Mouse (Mus musculus): ENCODE data around the gene Ano3.
A peak's percentile ranks its signal among the peaks of the same experiment; 100 is the strongest.

The Ano3 gene

DNA sequence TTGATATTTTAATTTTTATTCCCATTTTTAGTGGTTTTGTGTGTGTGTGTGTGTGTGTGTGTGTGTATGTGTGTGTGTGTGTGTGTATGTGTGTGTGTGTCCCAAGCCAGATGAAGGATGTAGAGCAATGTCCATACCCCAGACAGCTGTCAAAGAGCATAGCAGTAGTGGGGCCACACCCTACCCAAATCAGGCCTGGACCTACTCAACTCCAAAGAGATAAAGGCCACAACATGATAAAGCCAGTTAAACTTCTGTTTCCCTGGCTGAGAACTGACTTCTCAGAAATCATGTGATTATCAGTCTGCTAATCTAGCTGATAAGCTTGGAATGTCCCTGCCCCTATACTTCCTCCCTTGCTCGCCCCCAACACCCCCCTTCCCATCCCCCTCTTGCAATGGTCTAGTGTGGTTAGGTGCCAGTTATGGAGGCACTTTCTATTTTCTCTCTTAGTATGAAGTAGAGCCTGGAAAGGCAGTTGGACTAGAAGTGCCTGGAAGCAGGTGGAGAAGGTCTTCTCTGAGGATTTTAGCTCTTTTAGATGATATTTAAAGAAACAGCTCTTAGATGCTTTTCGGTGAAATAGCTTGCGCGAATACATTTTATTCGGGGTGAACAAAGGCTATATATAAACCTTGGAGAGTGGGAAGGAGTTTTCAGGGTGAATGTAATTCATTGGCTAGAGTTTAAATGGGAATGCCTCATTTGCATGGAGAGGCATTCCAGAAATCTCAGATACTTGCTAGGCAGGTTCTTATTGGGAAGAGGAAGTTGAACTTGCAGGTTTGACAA is 144.2 kb downstream of the Ano3 start:
- no peak for DNase-seq (ENCODE audit: low read depth, low spot score)

GRCm38 (mm10) chr2:110795928-110796327 is 154.8 kb downstream of the Ano3 start:
- DNase-seq (ENCODE audit: low read depth, low spot score) = no peak

DNA sequence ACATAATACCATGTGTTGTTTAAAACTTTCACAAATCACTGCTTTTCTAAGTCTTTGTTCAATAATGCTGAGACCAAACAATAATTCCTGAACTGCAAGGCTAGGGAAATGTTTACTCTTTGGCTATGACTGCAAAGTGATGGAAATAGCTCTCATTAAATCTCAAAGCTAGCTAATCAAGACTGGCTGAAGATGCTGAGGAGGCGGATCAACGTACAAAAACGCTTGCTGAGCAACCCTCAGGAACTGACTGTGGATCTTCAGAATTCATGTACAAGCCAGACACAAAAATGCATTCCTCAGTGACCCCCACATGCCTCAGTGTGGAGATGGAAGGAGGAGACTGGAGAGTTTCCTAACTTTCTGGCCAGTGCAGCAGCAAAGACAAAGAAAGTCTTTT is 155.3 kb downstream of the Ano3 start:
- DNase-seq (ENCODE audit: low read depth, low spot score) = no peak

DNA sequence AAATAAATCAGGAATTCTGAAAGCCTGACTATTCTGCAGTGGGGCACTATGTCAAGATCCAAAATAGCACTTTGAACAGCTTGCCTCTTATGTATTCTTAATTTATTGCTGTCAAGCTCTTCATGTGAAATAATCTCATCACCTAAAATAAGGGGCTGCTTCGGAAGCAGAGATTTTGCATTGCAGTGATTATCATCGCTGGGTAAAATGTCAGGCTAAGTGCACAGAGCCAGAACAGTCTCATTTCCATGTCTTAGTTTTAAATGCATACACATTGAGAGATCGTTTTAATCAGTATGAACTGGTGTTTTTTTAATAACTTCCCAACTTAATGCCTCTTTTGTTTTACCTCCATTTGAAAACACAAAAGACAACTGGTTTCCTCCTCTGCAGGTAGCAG is 163.3 kb downstream of the Ano3 start:
- no peak for DNase-seq (ENCODE audit: low read depth, low spot score)

- no peak for DNase-seq (ENCODE audit: low read depth, low spot score)
Observed at GRCm38 (mm10) chr2:110759434-110759833, 191.3 kb downstream of the Ano3 start.

DNA sequence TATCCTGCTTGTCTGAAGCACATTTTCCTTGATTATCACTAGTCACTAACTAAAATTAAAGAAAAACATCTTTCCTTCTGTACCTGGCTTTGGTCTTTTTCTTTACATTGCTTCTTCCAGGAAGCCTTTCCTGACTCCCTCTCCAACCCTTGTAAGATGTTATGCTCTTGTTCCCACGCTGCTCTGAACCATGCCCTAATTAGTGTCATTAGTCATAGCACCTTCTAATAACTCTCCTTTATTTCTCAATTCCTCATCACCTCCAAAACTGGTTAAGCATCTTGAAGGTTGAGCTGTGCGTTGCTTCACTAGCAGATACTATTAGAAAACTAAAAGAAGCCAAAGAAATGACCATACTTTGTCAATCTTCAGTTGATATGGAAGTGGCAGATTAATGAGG is 193.2 kb downstream of the Ano3 start:
- DNase-seq (ENCODE audit: low read depth, low spot score) = no peak

GRCm38 (mm10) chr2:110740493-110740892 is 210.2 kb downstream of the Ano3 start:
- DNase-seq (ENCODE audit: low read depth, low spot score) = no peak

- DNase-seq (ENCODE audit: low read depth, low spot score) = no peak
Observed at GRCm38 (mm10) chr2:110739781-110740180, 210.9 kb downstream of the Ano3 start.

DNA sequence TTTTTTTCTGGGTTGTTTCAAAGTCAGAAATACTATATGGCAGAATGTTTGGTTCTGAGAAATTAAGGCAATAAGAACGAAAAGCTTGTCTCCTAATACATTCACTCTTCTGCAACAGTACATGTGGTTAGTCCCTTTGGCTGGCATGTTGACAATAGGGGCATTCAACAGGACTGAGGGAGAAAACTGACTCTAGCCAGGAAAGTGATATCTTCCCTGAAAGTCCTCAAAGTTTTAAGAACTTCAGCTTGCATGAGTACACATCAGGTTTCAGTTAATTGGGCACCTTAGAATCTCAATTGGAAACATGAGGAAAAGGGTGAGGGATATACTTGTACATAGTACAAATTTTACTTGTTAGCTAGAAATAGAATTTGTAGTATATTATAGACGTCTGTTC is 212.7 kb downstream of the Ano3 start:
- no peak for DNase-seq (ENCODE audit: low read depth, low spot score)

DNA sequence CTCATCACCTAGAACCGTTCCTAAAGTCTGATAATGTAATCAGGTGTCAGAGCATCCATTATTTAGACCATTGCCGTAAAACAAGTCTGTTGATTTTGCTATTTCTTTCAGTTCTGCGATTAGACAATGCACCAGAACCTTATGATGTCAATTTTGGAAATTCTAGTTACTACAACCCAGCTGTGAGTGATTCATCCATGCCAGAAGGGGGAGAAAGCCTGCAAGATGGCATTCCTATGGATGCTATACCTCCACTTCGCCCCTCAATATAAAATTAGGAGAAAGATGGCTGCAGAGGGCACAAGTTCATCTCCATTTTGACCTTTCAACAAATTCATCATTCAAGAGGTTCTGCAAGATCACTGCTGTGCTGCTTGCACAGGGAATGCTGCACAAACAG is 213.5 kb downstream of the Ano3 start:
- DNase-seq (ENCODE audit: low read depth, low spot score) = no peak

GRCm38 (mm10) chr2:110726106-110726505 is 224.6 kb downstream of the Ano3 start:
- DNase-seq (ENCODE audit: low read depth, low spot score) = no peak

DNA sequence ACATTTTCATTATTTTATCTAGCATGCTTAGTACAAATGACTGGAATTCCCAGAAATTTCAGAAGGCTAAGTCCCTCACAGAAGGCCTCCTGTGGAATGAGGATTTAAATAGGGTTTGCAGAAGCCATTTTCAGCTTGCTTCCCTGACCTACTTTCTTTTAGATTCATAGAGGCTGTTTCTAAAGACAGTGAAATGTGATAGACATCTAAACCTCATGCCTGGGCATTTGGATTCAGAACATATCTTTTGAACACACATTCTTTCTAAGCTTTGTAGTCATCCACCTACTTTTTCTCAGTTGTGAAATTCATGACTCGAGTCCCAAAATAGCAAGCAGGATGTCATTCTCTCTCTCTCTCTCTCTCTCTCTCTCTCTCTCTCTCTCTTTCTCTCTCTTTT is 228.5 kb downstream of the Ano3 start:
- DNase-seq (ENCODE audit: low read depth, low spot score) = no peak

- DNase-seq (ENCODE audit: low read depth, low spot score) = no peak
Observed at GRCm38 (mm10) chr2:110721290-110721753, 229.4 kb downstream of the Ano3 start, which contains the start of gene Muc15. Muc15 (plus strand) TSS chr2:110721340.

DNA sequence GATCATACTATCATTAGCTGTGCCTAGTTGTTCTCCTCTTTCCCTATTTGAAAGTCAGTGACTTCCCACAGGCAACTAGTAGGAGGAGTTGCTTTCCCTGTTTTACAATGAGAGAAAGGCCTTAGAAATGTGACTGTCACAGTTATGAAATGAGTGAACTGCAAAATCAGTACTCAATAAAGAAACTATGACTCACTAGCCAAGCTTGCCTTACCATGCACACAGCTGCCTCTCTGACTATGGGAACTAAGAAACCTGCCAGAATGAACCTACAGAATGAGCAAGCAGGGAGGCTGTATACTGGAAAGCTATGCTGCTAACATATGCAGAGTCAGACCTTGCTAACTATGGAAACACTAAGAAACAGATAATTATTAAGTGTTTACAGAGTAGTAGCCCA is 231.7 kb downstream of the Ano3 start:
- no peak for DNase-seq (ENCODE audit: low read depth, low spot score)

GRCm38 (mm10) chr2:110710055-110710720 is 240.5 kb downstream of the Ano3 start:
- DNase-seq (ENCODE audit: low read depth, low spot score) = no peak

- DNase-seq (ENCODE audit: low read depth, low spot score) = no peak
Observed at GRCm38 (mm10) chr2:110709436-110709835, 241.3 kb downstream of the Ano3 start.

DNA sequence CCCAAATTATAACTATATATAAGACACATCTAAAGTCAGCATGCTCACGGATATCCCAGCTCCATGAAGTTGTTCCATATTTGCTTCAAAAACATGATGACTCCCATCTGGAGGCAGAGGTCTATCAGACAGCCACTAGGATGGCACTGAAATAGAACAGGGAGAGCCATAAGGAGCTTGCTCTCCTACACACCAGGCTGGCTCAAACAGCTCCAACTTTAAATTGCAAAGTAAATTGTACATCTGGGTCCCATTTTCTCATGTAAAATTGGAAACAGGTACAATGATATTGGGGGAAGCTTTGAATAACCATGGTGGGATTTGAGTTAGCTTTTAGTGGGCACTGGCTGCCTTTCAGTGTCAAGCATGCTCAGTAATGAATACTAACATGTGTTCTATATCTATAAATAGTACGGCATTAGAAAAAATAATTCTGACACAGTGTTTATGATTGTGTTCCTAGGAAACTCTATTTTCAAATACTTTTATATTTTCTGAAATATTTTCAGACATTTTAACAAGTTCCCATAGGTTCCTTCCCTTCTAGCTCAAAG is 279.6 kb downstream of the Ano3 start:
- DNase-seq (ENCODE audit: low read depth, low spot score) = no peak

DNA sequence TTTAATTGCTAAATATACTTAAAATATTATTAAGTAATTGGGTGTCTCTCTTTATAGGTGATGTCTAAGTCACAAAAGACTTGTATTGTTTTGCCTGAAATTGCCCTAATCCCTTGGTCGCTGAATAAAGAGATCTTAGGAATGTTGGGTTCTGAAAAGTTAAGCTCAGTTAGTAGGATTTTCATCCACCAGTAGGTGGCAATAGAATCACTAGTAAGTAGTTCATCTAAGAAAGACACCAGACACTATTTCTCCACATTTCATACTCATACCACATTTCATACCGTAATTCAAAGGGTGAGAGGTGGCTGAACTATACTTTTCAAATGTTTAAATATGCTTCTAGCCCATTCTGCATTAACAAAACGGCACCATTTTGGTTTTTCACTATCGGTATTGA is 287.4 kb downstream of the Ano3 start:
- DNase-seq (ENCODE audit: low read depth, low spot score) = peak; percentile 49

- DNase-seq (ENCODE audit: low read depth, low spot score) = no peak
Observed at GRCm38 (mm10) chr2:110644846-110645245, 305.9 kb downstream of the Ano3 start.

DNA sequence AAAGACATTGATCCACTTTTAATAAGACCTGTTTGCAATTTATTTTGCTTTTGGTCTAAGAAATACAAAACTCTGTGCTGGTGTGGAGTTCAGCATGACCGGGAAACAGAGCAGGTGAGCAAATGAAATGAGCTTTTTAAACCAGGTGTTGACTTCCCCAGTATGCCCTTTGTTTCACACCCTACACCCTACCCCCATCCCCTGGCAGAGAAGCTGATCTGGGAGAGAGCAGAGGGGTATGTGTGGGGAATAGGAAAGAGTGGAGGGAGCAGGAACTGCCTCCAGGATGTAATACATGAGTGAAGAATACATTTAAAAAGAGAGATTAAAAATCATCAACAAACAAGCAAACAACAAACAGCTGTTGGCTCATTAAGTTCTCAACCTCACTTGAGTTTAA is 306.4 kb downstream of the Ano3 start:
- DNase-seq (ENCODE audit: low read depth, low spot score) = no peak
